Mouse (Mus musculus): ENCODE measurements around the gene Trank1.

- TF ChIP-seq CTCF (IDR thresholded peaks at IDR 0.05), result no peak
- TF ChIP-seq EP300 (IDR thresholded peaks at IDR 0.05; ENCODE audit: insufficient read depth, low read depth, low read length), result no peak
These were observed at the start of gene Trank1 for GRCm38 (mm10) chr9:111311031-111311842.

Measured in heart, adult 2 months (tissue).